Mouse (Mus musculus) limb, embryonic 14.5 days (tissue): ENCODE measurements around the gene Dock6. TPM values are rescaled to one million over a fixed set of nuclear protein-coding genes. Genes with fewer than 3 reads are reported as not detected.
"Not testable (repeated sequence)": the region's sequence is repeated elsewhere in the genome, so short reads cannot be mapped to it uniquely, and the experiment has no call there.

Experiments
- ATAC-seq: fragments of 200-750 bp; cut with Nextera tagmentation; 2 replicates; pipeline ENCODE4 v1.8.0; 2017; ENCODE audit warnings: low read depth, moderate number of reproducible peaks, moderate TSS enrichment; ENCODE audit not compliant: low FRiP score
- DNase-seq: peaks from one replicate; pipeline ENCODE4 v3.0.0-alpha.2; 2015; ENCODE audit warnings: low spot score
- H3K27ac ChIP-seq: fragments of 300-500 bp; sonication (generic); replicated peaks from 2 replicates; pipeline ENCODE4 v1.5.1; 2014; ENCODE audit warnings: low read depth, mild to moderate bottlenecking, low read length, moderate library complexity, mixed read lengths
- H3K27me3 ChIP-seq: fragments of 300-500 bp; sonication (generic); 2 replicates; pipeline ENCODE4 v1.6.1; 2014; ENCODE audit warnings: low read length, mixed read lengths; ENCODE audit not compliant: control insufficient read depth, insufficient read depth
- H3K36me3 ChIP-seq: fragments of 300-500 bp; sonication (generic); 2 replicates; pipeline ENCODE4 v1.6.1; 2014; ENCODE audit warnings: mild to moderate bottlenecking, low read length, moderate library complexity, mixed read lengths; ENCODE audit not compliant: control insufficient read depth, insufficient read depth
- H3K4me1 ChIP-seq: fragments of 300-500 bp; sonication (generic); 2 replicates; pipeline ENCODE4 v1.6.1; 2014; ENCODE audit warnings: antibody characterized with exemption, low read length, mixed read lengths; ENCODE audit not compliant: control insufficient read depth, insufficient read depth
- H3K4me2 ChIP-seq: fragments of 300-500 bp; sonication (generic); replicated peaks from 2 replicates; pipeline ENCODE4 v1.6.1; 2014; ENCODE audit warnings: low read depth, mild to moderate bottlenecking, low read length, moderate library complexity; ENCODE audit not compliant: severe bottlenecking
- H3K4me3 ChIP-seq: fragments of 300-500 bp; sonication (generic); replicated peaks from 2 replicates; pipeline ENCODE4 v1.5.1; 2014; ENCODE audit warnings: low read length
- H3K9ac ChIP-seq: fragments of 300-500 bp; sonication (generic); 2 replicates; pipeline ENCODE4 v1.6.1; 2014; ENCODE audit warnings: mild to moderate bottlenecking, low read depth, low read length, moderate library complexity; ENCODE audit not compliant: severe bottlenecking
- H3K9me3 ChIP-seq: fragments of 300-500 bp; sonication (generic); 2 replicates; pipeline ENCODE4 v1.6.1; 2016; ENCODE audit warnings: low read length; ENCODE audit not compliant: control insufficient read depth
- POLR2A ChIP-seq: fragments of 200-500 bp; IDR thresholded peaks from 2 replicates; pipeline ENCODE4 v1.8.0; 2012; ENCODE audit warnings: inconsistent platforms, mild to moderate bottlenecking, moderate library complexity, borderline replicate concordance; ENCODE audit not compliant: insufficient read depth, insufficient read length; ENCODE audit errors: extremely low read depth
- WGBS: fragments of 180-500 bp; shearing (Covaris S2); extraction: QIAGEN DNeasy Blood & Tissue Kit; methylation state at CpG from one replicate; pipeline ENCODE4 v1.1.7; 2014; 5-methylcytosine and 5-hydroxymethylcytosine counted together
- polyA plus RNA-seq, 2 experiments: library from polyadenylated mRNA; depleted of rRNA in 1 of 2; stranded (reverse) in 1 of 2; unstranded in 1 of 2; fragments of >200 nt; fragmentation: Nextera tagmentation in 1 of 2; extraction: Ambion mirVana in 1 of 2; gene quantifications; 2 replicates each; pipeline versions ENCODE4 v1.2.1 to v1.2.3; 2012 to 2014

The Dock6 gene
- polyA plus RNA-seq, 2 experiments, result 31.6 to 155 TPM

DNA sequence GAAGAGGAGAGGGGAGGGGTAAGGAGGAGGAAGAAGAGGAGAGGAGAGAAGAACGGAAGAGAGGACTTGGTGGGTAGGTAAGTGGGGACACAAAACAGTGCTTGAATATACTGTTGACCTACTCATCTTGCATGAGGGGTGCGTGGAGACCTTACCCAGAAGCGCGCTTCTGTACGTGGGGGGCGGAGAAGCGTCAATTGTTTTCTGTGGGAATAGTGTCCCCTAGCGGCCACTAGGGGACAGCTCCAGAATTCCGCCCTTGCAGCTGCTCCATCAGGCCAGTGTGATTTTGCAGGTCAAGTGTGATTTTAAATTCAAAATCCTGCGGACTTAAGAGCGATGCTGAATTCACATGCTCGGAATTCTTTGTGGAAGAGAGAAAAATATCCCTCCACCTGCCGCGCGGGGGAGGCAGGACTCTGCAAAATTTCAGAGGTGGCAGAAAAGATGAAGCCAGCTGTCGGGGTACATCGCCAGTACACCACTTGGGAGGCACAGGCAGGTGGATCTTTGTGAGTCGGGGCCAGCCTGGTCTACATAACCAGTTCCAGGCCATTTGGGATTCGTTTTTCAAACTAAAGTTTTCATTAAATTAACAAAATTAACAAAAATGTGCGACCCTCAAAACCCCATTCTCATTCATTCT lies 18.6 kb upstream of the Dock6 start:
- WGBS, result 15% methylated on average over 20 of the region's 20 CpGs
- TF ChIP-seq POLR2A, result no peak
- Histone ChIP-seq H3K4me2 (peak overlapping the region; percentile 29; the same call in 1 of the 2 replicates), H3K4me1 (no peaks in the 10 kb centered on the region), H3K27ac (no peak overlapping the region), H3K9ac (no peak overlapping the region), H3K9me3 (no peaks in the 10 kb centered on the region), H3K4me3 (no peak overlapping the region), H3K27me3 (no peaks in the 10 kb centered on the region), H3K36me3 (no peaks in the 10 kb centered on the region)
- DNase-seq, result peak; percentile 54
- ATAC-seq, result peak; percentile 44; the same call in 1 of the 2 replicates

DNA sequence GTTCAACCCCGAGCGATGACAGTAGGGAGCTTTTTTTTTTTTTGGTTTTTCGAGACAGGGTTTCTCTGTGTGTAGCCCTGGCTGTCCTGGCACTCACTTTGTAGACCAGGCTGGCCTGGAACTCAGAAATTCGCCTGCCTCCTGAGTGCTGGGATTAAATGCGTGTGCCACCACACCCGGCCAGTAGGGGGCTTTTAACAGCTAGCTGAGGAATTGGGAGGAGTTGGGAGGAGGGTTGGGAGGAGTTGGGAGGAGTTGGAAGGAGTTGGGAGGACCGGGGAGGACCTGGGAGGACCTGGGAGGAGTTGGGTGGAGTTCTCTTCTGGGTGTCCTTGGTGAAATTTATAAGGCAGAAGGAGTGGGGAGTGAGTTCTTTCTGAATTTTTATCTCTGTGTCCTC lies 16.9 kb upstream of the Dock6 start:
- not testable (repeated sequence) for ATAC-seq, H3K27me3 ChIP-seq, H3K36me3 ChIP-seq, H3K4me2 ChIP-seq, H3K4me3 ChIP-seq, H3K4me1 ChIP-seq, H3K27ac ChIP-seq, H3K9me3 ChIP-seq, H3K9ac ChIP-seq, DNase-seq
- WGBS, result 55% methylated on average over 7 of the region's 7 CpGs

DNA sequence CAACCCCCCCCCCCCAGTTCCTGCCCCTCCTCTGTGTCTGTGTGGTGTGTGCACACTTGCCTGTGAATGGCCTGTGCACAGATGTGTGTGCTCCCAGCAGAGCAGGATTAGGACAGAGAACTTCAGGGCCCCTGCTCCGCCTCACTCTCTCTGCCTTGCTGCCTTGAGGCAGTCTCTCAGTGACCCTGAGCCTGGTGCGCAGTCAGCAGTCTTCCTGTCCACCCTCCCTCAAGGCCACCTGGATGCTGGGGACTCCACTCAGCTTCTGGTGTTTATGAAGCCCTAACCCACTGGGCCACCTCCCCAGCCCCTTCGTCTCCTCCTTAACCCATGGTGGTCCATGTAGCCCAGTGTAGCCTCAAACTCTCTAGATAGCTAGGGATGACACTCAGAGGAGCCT lies 15.3 kb upstream of the Dock6 start:
- Histone ChIP-seq H3K27ac (no peak overlapping the region), H3K4me2 (no peak overlapping the region), H3K9ac (no peak overlapping the region), H3K9me3 (no peaks in the 10 kb centered on the region), H3K4me1 (no peaks in the 10 kb centered on the region), H3K4me3 (no peak overlapping the region), H3K36me3 (no peaks in the 10 kb centered on the region), H3K27me3 (no peaks in the 10 kb centered on the region)
- 66% methylated on average over 3 of the region's 3 CpGs for WGBS
- no peak for ATAC-seq
- TF ChIP-seq POLR2A, result no peak
- no peak for DNase-seq

DNA sequence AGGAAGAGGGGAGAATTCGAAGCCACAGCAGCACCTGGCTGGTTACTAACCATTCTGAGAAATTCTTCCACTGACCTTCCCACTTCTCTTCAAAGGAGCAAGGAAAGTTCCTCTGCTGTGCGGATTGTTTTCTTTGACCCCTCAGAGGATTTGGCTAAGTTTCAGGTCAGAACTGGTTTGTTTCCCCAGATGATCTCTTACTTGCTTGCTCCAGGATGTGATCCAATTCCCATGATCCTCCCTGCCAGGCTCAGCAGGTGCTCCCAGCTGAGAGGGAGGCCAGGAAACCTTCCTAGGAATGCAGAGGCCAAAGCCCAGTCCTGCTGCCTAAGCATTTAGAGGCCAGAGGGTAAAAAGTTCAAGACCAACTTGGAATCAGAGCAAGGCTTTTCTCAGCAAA lies 14.2 kb upstream of the Dock6 start:
- Histone ChIP-seq H3K27me3 (no peaks in the 10 kb centered on the region), H3K9me3 (no peaks in the 10 kb centered on the region), H3K9ac (no peak overlapping the region), H3K27ac (no peak overlapping the region), H3K4me2 (no peak overlapping the region), H3K4me1 (no peaks in the 10 kb centered on the region), H3K36me3 (no peaks in the 10 kb centered on the region), H3K4me3 (no peak overlapping the region)
- 36% methylated on average over 2 of the region's 2 CpGs for WGBS
- DNase-seq (peak; percentile 28), ATAC-seq (no peak)
- TF ChIP-seq POLR2A, result no peak

DNA sequence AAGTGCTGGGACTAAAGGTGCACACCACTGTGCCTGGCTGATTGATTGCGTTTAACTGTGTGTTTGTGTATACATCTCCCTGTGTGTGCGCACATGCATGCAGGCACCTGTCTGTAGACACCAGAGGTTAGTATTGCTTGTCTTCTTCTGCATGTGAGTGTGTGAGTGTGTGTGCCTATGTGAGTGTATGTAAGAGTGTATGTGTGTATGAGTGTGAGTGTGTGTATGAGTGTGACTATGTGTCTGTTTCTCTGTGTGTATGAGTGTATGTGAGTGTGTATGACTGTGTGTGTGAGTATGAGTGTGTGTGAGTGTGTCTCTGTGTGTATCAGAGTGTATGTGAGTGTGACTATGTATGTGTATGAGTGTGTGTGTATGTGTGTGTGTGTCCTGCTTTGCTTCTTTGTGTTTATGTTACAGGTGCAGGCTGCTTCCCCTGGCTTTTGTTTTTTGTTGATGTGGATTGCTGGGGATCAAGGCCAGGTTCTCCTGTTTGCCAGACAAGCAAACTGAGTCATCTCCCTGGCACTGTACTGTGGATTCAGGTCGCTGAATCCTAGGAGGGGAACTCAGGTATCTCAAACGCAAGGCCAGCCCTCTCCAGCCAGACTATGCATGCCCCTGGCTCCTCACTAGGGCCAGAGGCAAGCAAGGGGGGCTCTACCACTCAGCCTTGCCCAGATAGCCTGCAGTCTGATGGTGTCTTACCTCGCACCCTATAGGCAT lies 13.4 kb upstream of the Dock6 start:
- Histone ChIP-seq H3K27ac (no peak overlapping the region), H3K27me3 (no peaks in the 10 kb centered on the region), H3K9me3 (no peaks in the 10 kb centered on the region), H3K36me3 (no peaks in the 10 kb centered on the region), H3K4me3 (no peak overlapping the region), H3K9ac (no peak overlapping the region), H3K4me2 (no peak overlapping the region), H3K4me1 (no peaks in the 10 kb centered on the region)
- 67% methylated on average over 5 of the region's 5 CpGs for WGBS
- DNase-seq (no peak), ATAC-seq (no peak)
- TF ChIP-seq POLR2A, result no peak
